Mouse (Mus musculus): ENCODE results near the gene Sec24a.
"Not testable (repeated sequence)": the region's sequence is repeated elsewhere in the genome, so short reads cannot be mapped to it uniquely, and the experiment has no call there.

Sec24a gene

GRCm38 (mm10) chr11:51688330-51689328, 74.8 kb downstream of the Sec24a start, which contains the start of gene 0610009B22Rik:
Gene 0610009B22Rik (minus strand): TSS chr11:51688874.
- DNase-seq (ENCODE audit: low spot score in 2 of 2) = peak; percentile 99 to 100

- DNase-seq (ENCODE audit: low spot score in 2 of 2) = no peak
These were observed 81.5 kb downstream of the Sec24a start for GRCm38 (mm10) chr11:51681976-51682374.

- DNase-seq (ENCODE audit: low spot score in 2 of 2) = peak; percentile 76 to 94
These were observed 82.0 kb downstream of the Sec24a start for GRCm38 (mm10) chr11:51681324-51681975.

GRCm38 (mm10) chr11:51679466-51679865, 84.0 kb downstream of the Sec24a start:
- DNase-seq (ENCODE audit: low spot score in 2 of 2) = no peak

- DNase-seq (ENCODE audit: low spot score in 2 of 2) = no peak
These were observed 85.6 kb downstream of the Sec24a start for GRCm38 (mm10) chr11:51677737-51678418.

GRCm38 (mm10) chr11:51675386-51675785, 88.0 kb downstream of the Sec24a start:
- no peak for DNase-seq (ENCODE audit: low spot score in 2 of 2)

- no peak for DNase-seq (ENCODE audit: low spot score in 2 of 2)
These were observed 90.1 kb downstream of the Sec24a start for GRCm38 (mm10) chr11:51673291-51673690.

- DNase-seq (ENCODE audit: low spot score in 2 of 2) = no peak
These were observed 92.1 kb downstream of the Sec24a start for GRCm38 (mm10) chr11:51671376-51671775.

- DNase-seq (ENCODE audit: low spot score in 2 of 2) = no peak
These were observed 92.6 kb downstream of the Sec24a start for GRCm38 (mm10) chr11:51670846-51671245.

- DNase-seq (ENCODE audit: low spot score in 2 of 2) = not testable (repeated sequence)
These were observed 98.7 kb downstream of the Sec24a start for GRCm38 (mm10) chr11:51664747-51665146.

- DNase-seq (ENCODE audit: low spot score in 2 of 2) = no peak
These were observed 100.8 kb downstream of the Sec24a start for GRCm38 (mm10) chr11:51662632-51663031.

GRCm38 (mm10) chr11:51661867-51662365, 101.5 kb downstream of the Sec24a start:
- DNase-seq (ENCODE audit: low spot score in 2 of 2) = no peak

- DNase-seq (ENCODE audit: low spot score in 2 of 2) = no peak
These were observed 104.7 kb downstream of the Sec24a start for GRCm38 (mm10) chr11:51658705-51659104.

- DNase-seq (ENCODE audit: low spot score in 2 of 2) = no peak
These were observed 105.1 kb downstream of the Sec24a start for GRCm38 (mm10) chr11:51658291-51658690.

GRCm38 (mm10) chr11:51656798-51657521, 106.5 kb downstream of the Sec24a start:
- no peak for DNase-seq (ENCODE audit: low spot score in 2 of 2)

- no peak for DNase-seq (ENCODE audit: low spot score in 2 of 2)
These were observed 108.5 kb downstream of the Sec24a start for GRCm38 (mm10) chr11:51654891-51655290.

- DNase-seq (ENCODE audit: low spot score in 2 of 2) = no peak
These were observed 109.7 kb downstream of the Sec24a start for GRCm38 (mm10) chr11:51653736-51654135.

GRCm38 (mm10) chr11:51652889-51653418, 110.5 kb downstream of the Sec24a start:
- no peak for DNase-seq (ENCODE audit: low spot score in 2 of 2)

- peak; percentile 50 to 68 for DNase-seq (ENCODE audit: low spot score in 2 of 2)
These were observed 112.5 kb downstream of the Sec24a start, which contains the start of the genes N4bp3 and D930048N14Rik for GRCm38 (mm10) chr11:51650691-51651515. Gene N4bp3 (minus strand): TSS chr11:51650842. Gene D930048N14Rik (plus strand): TSS chr11:51650954.

GRCm38 (mm10) chr11:51650261-51650660, 113.2 kb downstream of the Sec24a start:
- peak; percentile 41 to 48 for DNase-seq (ENCODE audit: low spot score in 2 of 2)

All from thymus, postnatal 10 days (tissue).